Mouse (Mus musculus): ENCODE results near the gene Sf3a2.

- TF ChIP-seq POLR2A (IDR thresholded peaks at IDR 0.05; ENCODE audit: control insufficient read depth in 1 of 2, insufficient read depth in 1 of 2, low read depth in 1 of 2, low read length in 2 of 2, poor library complexity in 1 of 2): no peak
- no peak for TF ChIP-seq GATA1 (IDR thresholded peaks at IDR 0.05; ENCODE audit: low read depth, low read length)
- no peak for TF ChIP-seq CTCF (IDR thresholded peaks at IDR 0.05 in 2 of 3, conservative IDR thresholded peaks at IDR 0.05 in 1 of 3; ENCODE audit: control insufficient read depth in 1 of 3, insufficient read depth in 1 of 3, low read depth in 2 of 3, low read length in 3 of 3, poor library complexity in 1 of 3, severe bottlenecking in 1 of 3)
- TF ChIP-seq RCOR1 (IDR thresholded peaks at IDR 0.05; ENCODE audit: low read depth, low read length): no peak
- no peak for TF ChIP-seq TAL1 (IDR thresholded peaks at IDR 0.05; ENCODE audit: low read length)
- TF ChIP-seq POLR2AphosphoS5 (IDR thresholded peaks at IDR 0.05; ENCODE audit: borderline replicate concordance, low read depth, low read length): no peak
- TF ChIP-seq EP300 (IDR thresholded peaks at IDR 0.05; ENCODE audit: low read depth in 1 of 2, low read length in 2 of 2): no peak
- no peak for TF ChIP-seq E2F4 (IDR thresholded peaks at IDR 0.05; ENCODE audit: borderline replicate concordance, low read depth, low read length)
Measured at GRCm38 (mm10) chr10:80812391-80813041, 14.5 kb downstream of the Sf3a2 start.

Measured in MEL (cell line).